Mouse (Mus musculus): ENCODE measurements around the gene Pald1.
A peak's percentile ranks its signal among the peaks of the same experiment; 100 is the strongest.

The Pald1 gene

GRCm38 (mm10) chr10:61383021-61383714, at the start of gene Pald1:
TSS of gene Pald1 (minus strand) at chr10:61383530.
- peak in 1 of 2 experiments; percentile 51 for DNase-seq (ENCODE audit: low spot score in 2 of 2)

GRCm38 (mm10) chr10:61431375-61431774, 48.0 kb upstream of the Pald1 start:
- peak; percentile 44 to 84 for DNase-seq (ENCODE audit: low spot score in 2 of 2)

- DNase-seq (ENCODE audit: low spot score in 2 of 2): no peak
Observed at GRCm38 (mm10) chr10:61429043-61429442, 45.7 kb upstream of the Pald1 start.

GRCm38 (mm10) chr10:61428416-61428815, 45.1 kb upstream of the Pald1 start:
- no peak for DNase-seq (ENCODE audit: low spot score in 2 of 2)

- no peak for DNase-seq (ENCODE audit: low spot score in 2 of 2)
Observed at GRCm38 (mm10) chr10:61427951-61428350, 44.6 kb upstream of the Pald1 start.

- no peak for DNase-seq (ENCODE audit: low spot score in 2 of 2)
Observed at GRCm38 (mm10) chr10:61426251-61426757, 43.0 kb upstream of the Pald1 start.

GRCm38 (mm10) chr10:61425047-61425446, 41.7 kb upstream of the Pald1 start:
- DNase-seq (ENCODE audit: low spot score in 2 of 2): no peak

- no peak for DNase-seq (ENCODE audit: low spot score in 2 of 2)
Observed at GRCm38 (mm10) chr10:61424500-61424899, 41.2 kb upstream of the Pald1 start.

- DNase-seq (ENCODE audit: low spot score in 2 of 2): no peak
Observed at GRCm38 (mm10) chr10:61423289-61423688, 40.0 kb upstream of the Pald1 start.

- no peak for DNase-seq (ENCODE audit: low spot score in 2 of 2)
Observed at GRCm38 (mm10) chr10:61422861-61423260, 39.5 kb upstream of the Pald1 start.

- DNase-seq (ENCODE audit: low spot score in 2 of 2): no peak
Observed at GRCm38 (mm10) chr10:61420011-61420410, 36.7 kb upstream of the Pald1 start.

GRCm38 (mm10) chr10:61419146-61419545, 35.8 kb upstream of the Pald1 start:
- DNase-seq (ENCODE audit: low spot score in 2 of 2): no peak

GRCm38 (mm10) chr10:61418131-61418900, 35.0 kb upstream of the Pald1 start:
- no peak for DNase-seq (ENCODE audit: low spot score in 2 of 2)

GRCm38 (mm10) chr10:61417672-61418071, 34.3 kb upstream of the Pald1 start, which contains the start of gene Nodal:
TSS of gene Nodal (plus strand) at chr10:61417972.
- DNase-seq (ENCODE audit: low spot score in 2 of 2): no peak

GRCm38 (mm10) chr10:61417046-61417445, 33.7 kb upstream of the Pald1 start:
- no peak for DNase-seq (ENCODE audit: low spot score in 2 of 2)

GRCm38 (mm10) chr10:61416561-61416960, 33.2 kb upstream of the Pald1 start:
- DNase-seq (ENCODE audit: low spot score in 2 of 2): no peak

- DNase-seq (ENCODE audit: low spot score in 2 of 2): no peak
Observed at GRCm38 (mm10) chr10:61415890-61416289, 32.6 kb upstream of the Pald1 start.

GRCm38 (mm10) chr10:61415240-61415639, 31.9 kb upstream of the Pald1 start:
- no peak for DNase-seq (ENCODE audit: low spot score in 2 of 2)

- no peak for DNase-seq (ENCODE audit: low spot score in 2 of 2)
Observed at GRCm38 (mm10) chr10:61412910-61413625, 29.7 kb upstream of the Pald1 start.

GRCm38 (mm10) chr10:61410193-61410592, 26.9 kb upstream of the Pald1 start:
- DNase-seq (ENCODE audit: low spot score in 2 of 2): no peak

- DNase-seq (ENCODE audit: low spot score in 2 of 2): no peak
Observed at GRCm38 (mm10) chr10:61409776-61410175, 26.4 kb upstream of the Pald1 start.

GRCm38 (mm10) chr10:61405958-61406357, 22.6 kb upstream of the Pald1 start:
- DNase-seq (ENCODE audit: low spot score in 2 of 2): no peak
